Mouse (Mus musculus) fat pad, adult 2 months (tissue): ENCODE data around the gene Plet1.

Source experiments
- DNase-seq: peaks from one replicate; pipeline ENCODE4 v3.0.0-alpha.2; 2011; ENCODE audit warnings: low read depth, low spot score; ENCODE audit errors: extremely low read depth

Plet1 gene

DNA sequence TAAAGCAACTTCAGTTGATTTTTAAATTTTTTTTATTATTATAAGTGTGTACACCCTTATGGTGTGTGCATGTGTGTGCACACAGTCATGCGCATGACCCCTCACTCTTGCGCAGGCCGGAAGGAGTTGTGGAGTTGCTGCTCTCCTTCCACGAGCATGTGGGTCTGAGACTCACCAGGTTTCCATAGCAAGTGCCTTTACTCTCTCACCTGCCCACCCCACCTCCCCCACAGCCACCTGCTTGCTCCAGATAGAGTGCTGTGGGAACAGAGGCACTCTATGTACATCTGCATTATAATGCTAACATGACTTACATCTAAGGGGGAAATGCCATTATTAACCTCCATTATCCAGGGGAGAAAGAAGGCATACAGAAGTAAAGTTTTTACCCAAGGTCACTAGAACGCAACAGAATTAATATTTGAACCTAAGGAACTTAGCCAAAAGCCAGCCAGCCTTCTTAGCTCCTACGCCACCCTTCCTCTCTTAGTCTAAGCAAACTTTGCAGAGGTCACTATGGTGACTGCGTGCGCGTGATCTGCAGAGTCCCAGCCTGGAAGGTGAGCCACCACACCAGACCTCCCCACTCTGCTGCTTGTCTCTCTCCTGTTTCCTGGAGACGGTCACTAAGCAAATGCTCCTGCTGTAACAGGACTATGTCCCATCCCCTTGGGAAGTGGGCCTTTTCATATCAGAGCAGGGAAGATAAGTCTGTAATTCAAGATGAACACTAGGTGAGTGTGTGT lies 1.3 kb downstream of the Plet1 start:
- DNase-seq, result no peak

DNA sequence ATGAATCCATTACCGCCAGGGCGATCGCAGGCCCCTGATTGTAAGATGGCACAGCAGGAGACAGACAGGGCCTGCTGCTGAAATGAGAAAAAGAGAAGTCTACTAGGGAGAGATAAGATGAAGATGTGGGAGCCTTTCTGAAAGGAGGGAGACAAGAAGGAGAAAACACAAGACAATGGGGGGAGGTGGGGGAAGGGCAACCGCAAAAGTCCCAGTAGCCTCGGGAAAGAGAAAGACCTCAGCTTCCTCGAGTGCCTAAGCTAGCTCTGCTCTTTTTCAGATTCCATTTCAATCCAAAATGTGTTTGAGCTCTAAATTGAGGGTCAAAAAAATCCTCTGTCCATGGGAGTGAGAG lies 1.8 kb downstream of the Plet1 start:
- DNase-seq, result no peak

DNA sequence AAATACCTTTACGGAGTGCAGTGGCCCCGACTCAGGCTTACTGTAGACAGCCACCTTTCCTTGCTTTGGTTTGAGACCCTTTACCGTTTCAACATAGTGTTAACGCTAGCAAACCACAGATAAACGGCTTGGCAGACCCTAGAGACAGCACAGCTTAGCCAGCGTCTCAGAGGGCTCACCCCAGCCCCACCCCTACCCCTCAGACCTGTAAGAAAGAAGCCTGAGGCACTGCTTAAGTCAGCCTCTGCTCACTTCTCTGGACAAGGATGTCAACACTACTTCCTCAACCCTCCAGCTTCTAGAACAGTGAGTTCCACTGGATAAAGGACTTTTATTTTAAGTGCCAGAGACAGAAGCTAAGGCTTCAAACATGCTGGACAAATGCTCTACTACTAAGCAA lies 2.2 kb downstream of the Plet1 start:
- DNase-seq, result no peak

DNA sequence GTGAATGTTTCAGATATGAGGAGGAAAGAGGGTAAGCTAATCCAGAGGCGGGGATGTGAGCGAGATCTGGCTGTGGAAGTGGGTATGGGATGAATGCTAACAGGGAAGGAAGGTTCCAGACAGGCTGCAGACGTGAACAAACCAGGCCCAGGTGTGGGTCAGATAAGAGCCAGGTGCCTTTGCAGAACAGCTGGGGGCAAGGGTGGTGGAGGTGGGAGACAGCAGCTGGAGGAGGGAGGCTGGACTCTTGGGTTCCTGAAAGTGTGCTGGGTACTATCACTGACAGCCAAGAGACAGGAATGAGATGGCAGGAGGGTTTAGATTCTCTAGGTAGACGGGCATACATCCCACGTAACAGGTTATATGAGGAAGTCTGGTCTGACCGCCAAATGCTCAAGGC lies 2.8 kb downstream of the Plet1 start:
- no peak for DNase-seq

DNA sequence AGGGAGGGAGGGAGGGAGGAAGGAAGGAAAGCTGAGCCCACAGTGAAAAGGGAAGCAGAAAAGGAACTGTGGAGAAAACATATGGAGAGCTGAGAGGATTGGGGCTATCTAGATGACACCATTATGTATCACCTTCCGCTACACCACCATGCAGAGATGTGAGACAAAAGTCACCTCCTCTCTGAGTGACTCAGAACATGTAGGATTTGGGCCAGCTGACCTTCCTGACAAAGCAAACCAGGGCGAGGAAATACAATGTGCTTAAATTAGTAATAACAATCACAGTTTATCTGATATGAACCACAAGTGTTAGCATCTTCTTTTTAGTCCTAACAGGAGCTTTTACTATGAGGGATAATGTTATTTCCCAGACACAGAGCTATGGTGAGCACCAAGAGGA lies 3.2 kb downstream of the Plet1 start:
- no peak for DNase-seq

DNA sequence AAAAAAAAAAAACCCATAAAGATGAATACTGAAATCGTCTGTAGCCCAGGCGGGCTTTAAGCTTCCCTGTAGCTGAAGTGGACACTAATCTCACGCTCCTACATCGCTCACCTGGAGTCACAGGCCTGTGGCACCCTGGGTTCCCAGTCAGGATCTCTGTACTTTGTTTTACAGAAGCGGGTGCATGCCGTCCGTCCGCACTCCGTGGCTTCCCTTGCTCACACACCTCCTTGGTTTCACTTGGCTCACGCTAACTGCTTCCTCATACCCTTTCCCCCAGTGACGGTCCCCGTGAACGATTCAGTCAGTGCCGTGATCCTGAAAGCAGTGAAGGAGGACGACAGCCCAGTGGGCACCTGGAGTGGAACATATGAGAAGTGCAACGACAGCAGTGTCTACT lies 4.5 kb downstream of the Plet1 start:
- no peak for DNase-seq

DNA sequence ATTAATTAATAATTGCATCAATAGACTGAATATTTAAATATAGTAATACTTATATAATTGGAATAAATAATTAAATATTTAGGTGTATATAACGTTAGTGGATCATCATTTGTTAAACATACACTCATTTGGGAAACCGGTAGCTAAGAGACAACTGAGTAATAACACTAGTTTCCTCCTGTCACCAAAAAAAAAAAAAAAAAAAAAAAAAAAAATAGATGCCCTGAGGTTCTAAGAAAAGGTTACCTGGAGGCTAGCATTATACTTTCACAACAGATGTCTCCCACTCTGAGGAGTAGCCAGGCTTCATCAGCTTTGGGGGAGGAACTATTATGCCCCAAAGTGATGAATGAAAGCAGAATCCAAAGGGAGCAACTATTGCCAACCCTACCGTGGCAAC lies 5.5 kb downstream of the Plet1 start:
- DNase-seq, result no peak

DNA sequence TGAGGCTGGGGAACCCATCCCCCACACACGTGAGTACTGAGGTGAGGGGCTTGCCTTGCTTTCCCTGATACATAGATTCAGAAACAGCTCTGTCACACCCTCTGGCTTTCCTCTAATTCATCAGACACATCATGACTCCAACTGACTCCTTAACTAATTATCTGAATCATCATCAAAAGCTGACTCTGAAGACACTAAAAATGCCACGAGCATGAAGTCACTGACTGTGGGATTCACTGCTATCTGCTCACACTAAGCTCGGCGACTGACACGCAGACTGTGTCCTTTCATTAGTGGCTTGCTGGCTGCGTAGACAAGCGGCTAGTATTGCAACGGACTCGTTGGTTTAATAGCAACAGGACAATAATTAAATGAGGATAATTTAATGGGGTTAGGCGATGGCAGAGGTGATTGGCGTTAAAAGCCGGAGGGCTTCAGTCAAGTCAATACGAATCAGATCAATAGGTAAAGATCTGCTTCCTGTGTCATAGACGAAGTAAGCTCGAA lies 6.2 kb downstream of the Plet1 start:
- DNase-seq, result no peak

DNA sequence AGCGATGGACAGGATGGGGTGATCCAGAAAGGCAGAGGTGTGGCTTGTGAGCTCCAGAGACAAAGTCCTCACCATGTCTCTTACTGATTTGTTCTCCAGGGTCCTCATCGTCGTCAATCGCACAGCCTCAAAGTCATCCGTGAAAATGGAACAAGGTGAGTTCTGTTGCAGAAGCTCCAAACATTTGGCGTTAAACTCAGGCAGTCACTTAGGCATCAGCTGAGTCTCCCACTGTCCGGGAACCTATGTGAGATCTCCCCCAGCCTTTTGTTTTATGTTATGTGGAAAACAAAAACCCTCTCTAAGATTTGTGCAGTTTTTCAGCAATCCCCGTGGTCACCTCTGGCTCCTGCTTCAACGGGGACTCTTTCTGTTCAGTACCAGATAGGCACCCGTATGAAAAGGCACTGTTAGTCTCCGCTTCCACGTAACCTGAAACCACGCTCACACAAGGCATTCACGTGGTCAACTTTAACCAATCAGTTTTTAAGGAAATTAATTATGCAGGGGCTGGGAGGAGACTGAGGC lies 6.7 kb downstream of the Plet1 start:
- DNase-seq, result no peak

DNA sequence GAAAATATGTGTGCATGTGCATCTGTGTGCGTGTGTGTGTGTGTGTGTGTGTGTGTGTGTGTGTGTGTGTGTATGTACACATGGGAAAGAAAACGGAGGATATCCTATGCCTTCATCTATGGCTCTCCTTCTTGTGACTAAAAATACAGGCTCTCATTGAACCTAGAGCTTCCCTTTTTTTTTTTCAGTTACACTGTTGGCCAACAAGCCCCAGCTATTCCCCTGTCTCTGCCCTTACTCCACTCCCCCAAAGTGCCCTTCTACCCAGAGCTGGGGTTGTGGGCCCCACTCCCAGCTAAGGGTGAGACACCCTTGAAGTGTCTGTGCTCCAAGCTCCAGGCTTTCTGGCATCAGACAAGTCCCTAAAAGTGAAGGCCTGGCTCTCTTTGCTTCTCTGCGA lies 8.6 kb downstream of the Plet1 start:
- no peak for DNase-seq

DNA sequence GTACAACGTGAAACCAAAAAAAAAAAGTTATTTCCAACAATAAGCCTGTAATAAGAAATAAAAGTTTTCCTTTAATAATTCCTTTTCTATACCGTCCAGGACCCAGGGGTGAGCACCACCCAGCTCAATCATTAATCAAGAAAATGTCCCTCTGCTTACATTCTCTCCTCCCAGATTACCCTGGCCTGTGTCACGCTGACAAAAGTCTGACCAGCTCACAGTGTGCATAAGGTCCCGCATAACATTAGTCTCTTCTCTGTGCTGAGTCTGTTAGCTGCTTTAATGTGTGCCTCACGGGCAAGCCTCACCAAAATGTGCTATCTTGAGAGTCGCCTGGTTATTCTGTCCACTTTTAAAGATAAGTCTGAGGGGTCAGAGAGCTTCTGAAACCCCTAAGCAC lies 11.1 kb downstream of the Plet1 start:
- no peak for DNase-seq

DNA sequence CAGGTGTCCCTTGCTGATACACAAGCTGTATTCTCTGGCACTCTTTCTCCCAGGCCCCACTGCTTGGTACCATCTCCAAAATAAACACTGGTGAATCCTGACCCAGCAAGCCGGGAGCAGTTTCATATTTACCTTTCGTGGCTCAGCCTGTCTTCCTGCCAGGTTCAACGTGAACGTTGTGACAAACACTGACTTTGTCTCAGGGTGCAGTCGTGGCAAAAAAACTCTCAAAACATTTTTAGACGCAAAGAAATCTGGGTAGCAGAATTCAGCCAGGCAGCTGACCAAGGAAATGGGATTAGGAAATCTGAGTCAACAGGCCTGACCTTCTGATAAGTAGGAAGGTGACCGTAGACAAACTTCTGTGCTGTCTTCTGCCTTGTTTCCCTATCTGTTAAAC lies 13.2 kb downstream of the Plet1 start:
- peak; percentile 74 for DNase-seq

DNA sequence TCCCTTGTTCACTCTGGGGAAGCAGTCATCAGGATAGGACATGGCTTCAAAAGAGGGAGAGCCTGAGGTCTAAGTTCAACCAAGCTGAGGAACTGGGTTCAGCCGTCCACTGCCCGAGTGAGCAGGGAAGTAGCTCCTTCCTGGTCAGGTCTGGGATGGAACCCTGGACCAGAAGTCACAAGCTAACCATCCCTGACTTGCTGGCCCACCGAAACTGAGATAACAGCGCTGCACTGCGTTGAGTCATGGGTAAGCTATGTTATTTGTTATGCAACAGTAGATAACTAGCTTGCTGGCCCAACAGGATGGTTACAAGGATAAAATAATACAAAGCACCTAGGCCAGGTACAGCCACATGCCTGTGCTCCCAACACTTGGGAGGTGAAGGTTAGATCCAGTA lies 21.1 kb downstream of the Plet1 start:
- no peak for DNase-seq

DNA sequence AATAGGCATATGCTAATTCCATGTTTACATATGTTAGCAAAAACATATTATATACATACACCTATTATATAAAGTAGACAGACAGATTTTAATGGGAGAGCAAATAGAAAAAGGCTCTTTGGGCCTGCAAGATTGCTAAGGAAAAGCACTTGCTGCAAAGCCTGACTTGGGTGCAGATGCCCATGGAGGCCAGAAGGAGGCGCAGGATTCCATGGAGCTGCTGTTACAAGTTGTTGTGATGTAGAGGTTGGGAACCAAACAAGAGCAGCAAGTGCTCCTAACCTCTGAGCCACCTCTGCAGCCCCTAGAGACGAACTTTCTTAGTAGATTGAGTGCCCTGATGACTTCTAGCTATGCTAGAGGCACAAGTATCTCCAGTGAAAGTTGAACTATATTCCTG lies 24.5 kb downstream of the Plet1 start:
- DNase-seq, result no peak

DNA sequence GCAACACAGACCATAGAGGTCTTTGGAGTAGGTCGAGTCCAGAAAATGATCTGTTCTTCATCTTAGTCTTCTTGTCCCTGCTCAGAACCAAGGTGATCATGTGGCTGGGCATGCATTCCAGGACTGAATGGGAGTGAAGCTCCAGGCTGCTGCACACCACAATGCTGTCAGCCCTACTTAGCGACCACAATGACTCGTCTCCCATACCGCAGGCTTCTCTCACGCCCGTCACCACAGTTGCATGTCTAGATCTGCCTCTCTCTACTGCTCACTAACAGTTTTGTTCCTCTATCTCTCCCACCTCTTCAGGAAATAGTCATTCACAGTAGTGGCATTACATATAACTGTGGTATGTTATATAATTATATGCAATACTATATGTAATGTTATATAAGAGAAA lies 26.4 kb downstream of the Plet1 start:
- no peak for DNase-seq

DNA sequence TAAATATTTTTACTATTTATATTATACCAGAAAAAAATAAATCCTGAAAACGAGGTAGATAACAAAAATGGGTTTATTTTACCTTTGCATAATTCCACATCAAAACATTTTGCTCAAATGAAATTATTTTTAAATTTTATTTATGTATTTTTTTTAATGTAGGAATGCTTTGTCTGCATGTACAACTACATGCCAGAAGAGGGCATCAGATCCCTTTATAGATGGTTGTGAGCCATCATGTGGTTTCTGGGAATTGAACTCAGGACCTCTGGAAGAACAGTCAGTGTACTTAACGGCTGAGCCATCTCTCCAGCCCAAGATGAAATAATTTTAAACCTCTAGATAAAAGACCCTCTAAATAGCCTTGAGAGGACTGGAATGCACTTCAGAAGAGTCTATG lies 27.2 kb downstream of the Plet1 start:
- DNase-seq, result no peak

DNA sequence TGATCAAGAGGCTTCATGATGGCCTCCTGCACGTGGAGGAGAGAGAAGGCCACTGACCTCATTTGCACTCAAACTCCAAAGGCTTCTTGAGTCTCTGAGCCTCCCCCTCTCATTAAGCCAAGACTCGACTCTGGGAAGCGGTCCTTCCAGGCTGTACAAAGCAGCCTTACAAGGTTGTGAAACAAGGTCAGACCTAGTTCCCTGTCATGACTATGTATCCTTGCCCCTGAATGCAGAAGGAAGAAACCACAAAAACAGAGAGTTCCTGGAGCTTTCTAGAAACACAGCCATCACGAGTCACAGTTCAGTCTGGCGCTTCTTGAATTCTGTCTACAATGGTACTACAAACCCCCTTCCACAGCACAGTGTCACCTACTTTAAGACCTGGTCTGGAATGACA lies 28.2 kb downstream of the Plet1 start:
- DNase-seq, result no peak

DNA sequence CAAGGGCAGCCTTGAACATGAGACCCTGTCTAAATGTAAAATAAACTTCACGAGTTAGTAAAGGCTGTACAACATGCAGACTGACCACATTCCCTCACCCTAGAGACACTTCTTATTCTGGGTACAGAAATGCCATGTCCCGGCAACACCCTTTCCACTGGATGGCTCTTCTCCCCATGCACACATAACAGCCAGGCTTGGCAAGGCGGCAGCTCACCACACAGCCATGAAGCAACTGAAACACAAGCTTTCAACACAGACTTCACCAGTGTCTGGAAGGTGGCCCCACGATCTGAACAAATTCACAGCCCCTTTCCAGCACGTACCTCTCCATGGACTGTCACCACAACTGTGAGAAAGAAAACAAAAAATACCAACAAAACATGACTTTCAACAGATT lies 30.6 kb downstream of the Plet1 start:
- DNase-seq, result no peak

DNA sequence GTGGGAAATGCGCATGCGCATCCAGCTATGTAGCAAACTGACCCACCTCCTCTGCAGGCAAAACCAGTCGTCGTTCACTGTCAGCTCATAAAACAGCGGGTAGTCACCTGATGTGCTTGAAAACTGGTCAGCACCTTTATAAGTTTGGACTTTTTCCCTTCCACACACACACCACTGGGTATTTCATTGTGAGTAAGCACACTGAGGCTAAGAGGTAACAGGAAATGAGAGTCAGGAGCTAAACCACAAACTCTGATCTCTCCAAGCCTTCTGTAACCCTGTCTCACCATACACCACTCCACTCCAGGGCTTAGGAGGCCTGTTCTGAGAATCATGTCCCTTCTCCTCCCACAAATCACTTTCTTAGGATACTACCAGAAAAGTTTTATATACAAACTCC lies 31.3 kb downstream of the Plet1 start:
- DNase-seq, result no peak

DNA sequence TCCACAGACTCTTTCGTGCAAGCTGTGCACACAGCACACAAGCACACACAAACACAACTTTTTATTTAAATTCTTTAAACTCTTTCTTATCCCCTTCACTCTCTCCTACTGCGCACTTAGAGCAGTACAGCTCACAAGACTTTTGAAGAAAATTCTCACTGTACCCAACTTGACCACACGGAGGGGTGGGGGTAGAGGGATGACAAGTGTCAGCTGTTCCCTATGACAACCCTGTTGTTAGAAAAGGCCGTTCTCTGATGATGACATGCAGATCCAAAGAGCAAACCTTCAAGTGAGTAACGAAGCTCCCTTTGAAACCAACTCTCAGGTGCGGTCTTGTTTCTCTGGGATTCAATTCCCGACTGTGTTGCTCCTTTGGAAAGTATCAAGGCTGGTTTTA lies 33.5 kb downstream of the Plet1 start:
- DNase-seq, result no peak

DNA sequence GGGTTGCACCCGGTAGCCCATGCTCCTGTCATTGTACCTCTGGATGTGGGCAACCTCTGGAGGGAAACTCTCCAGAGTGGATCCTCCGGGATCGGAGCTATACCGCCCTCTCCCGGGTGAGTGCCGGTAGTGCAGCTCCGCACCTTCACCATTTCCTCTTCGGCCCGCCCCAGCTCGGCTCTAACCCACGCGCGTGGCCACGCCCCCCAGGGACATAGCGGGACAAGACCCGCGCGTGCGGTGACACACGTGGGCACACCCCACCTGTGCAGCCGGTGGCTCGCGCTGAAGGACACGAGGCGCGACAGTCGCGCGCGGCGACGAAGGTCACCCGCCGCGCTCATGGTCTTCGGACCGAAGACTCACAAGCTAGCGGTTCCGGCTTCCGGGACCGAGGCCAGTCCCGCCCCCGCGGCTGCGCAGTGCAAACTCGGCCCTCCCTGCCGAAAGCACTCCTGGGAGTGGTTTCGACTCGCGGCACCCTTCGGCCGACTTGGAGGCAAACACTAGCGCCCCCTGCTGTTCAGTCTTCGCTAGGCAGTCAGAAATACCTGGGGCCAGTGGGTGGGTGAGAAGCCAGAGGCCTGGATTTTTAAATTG lies 34.1 kb downstream of the Plet1 start, which contains the start of gene Pts:
Pts (minus strand) TSS at position 432 of the 600 bp plus-strand sequence.
- DNase-seq, result no peak

DNA sequence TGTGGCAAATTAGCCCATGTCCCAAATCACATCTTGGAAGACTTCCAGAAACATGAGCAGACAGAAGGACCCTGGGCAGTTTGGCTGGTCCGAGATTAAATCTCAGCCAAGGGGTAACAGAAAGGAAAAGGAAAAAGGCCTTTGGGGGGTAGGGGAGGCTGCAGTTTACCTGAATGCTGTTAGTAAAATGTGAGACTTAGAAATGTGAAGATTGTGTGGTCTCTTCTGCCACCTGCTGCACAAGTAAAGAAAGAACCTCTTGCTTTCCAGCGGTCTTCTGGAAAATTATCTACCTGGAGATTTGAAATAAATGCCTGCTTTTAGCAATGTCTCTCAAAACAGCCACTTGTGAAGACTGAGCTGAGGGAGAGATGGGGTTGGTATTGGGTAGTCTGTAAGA lies 36.6 kb downstream of the Plet1 start:
- no peak for DNase-seq

DNA sequence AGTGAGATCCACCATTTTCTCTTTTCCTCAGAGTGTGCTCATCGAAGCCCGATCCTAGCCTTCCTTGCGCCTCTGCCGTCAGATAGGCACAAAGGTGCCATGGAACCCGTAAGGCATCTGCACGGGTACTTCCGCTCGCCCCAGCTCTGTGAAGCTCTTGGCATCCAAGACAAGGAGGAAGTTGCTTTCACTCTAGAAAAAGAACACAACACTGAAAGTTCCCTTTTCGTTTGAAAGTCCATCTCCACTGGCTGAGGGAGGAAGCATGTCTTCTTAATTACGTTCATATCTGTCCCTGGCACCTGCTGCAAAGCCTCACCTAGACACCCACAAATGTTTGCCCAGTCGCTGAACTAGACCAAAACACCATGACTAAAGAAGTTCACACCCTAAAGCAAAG lies 39.0 kb downstream of the Plet1 start:
- DNase-seq, result no peak
